Mouse (Mus musculus) embryonic facial prominence, embryonic 14.5 days (tissue): ENCODE results near the gene Zfp354c. TPM values are rescaled to one million over a fixed set of nuclear protein-coding genes. Genes with fewer than 3 reads are reported as not detected.

Source experiments
- ATAC-seq: fragments of 200-750 bp; cut with Nextera tagmentation; 2 replicates; pipeline ENCODE4 v1.8.0; 2017; ENCODE audit warnings: low read depth, moderate number of reproducible peaks, moderate TSS enrichment
- DNase-seq: peaks from one replicate; pipeline ENCODE4 v3.0.0-alpha.2; 2015; ENCODE audit warnings: low spot score
- H3K27ac ChIP-seq: fragments of 300-500 bp; sonication (generic); replicated peaks from 2 replicates; pipeline ENCODE4 v1.5.1; 2014; ENCODE audit warnings: low read depth, mild to moderate bottlenecking, low read length, moderate library complexity
- H3K27me3 ChIP-seq: fragments of 300-500 bp; sonication (generic); replicated peaks from 2 replicates; pipeline ENCODE4 v1.6.1; 2014; ENCODE audit warnings: low read length; ENCODE audit not compliant: control insufficient read depth, insufficient read depth
- H3K36me3 ChIP-seq: fragments of 300-500 bp; sonication (generic); 2 replicates; pipeline ENCODE4 v1.6.1; 2014; ENCODE audit warnings: low read length, mixed read lengths; ENCODE audit not compliant: control insufficient read depth, insufficient read depth
- H3K4me1 ChIP-seq: fragments of 300-500 bp; sonication (generic); 2 replicates; pipeline ENCODE4 v1.6.1; 2014; ENCODE audit warnings: antibody characterized with exemption, low read length; ENCODE audit not compliant: control insufficient read depth, insufficient read depth
- H3K4me2 ChIP-seq: fragments of 300-500 bp; sonication (generic); 2 replicates; pipeline ENCODE4 v1.6.1; 2014; ENCODE audit warnings: low read depth, mild to moderate bottlenecking, low read length, moderate library complexity, mixed read lengths
- H3K4me3 ChIP-seq: fragments of 300-500 bp; sonication (generic); 2 replicates; pipeline ENCODE4 v1.5.1; 2014; ENCODE audit warnings: low read depth, mild to moderate bottlenecking, low read length
- H3K9ac ChIP-seq: fragments of 300-500 bp; sonication (generic); 2 replicates; pipeline ENCODE4 v1.6.1; 2014; ENCODE audit warnings: low read depth, mild to moderate bottlenecking, low read length, moderate library complexity, mixed read lengths
- H3K9me3 ChIP-seq: fragments of 300-500 bp; sonication (generic); 2 replicates; pipeline ENCODE4 v1.6.1; 2016; ENCODE audit warnings: low read length; ENCODE audit not compliant: control insufficient read depth
- WGBS: fragments of 180-500 bp; shearing (Covaris S2); extraction: QIAGEN DNeasy Blood & Tissue Kit; methylation state at CpG from one replicate; pipeline ENCODE4 v1.1.7; 2014; 5-methylcytosine and 5-hydroxymethylcytosine counted together
- polyA plus RNA-seq: library from polyadenylated mRNA; unstranded; fragments of >200 nt; fragmentation: Nextera tagmentation; extraction: Ambion mirVana; gene quantifications from 2 replicates; pipeline ENCODE4 v1.2.1, GENCODE M21; 2014

Zfp354c gene
- polyA plus RNA-seq, 1 experiment from 2014 or later, result 45.9 TPM

DNA sequence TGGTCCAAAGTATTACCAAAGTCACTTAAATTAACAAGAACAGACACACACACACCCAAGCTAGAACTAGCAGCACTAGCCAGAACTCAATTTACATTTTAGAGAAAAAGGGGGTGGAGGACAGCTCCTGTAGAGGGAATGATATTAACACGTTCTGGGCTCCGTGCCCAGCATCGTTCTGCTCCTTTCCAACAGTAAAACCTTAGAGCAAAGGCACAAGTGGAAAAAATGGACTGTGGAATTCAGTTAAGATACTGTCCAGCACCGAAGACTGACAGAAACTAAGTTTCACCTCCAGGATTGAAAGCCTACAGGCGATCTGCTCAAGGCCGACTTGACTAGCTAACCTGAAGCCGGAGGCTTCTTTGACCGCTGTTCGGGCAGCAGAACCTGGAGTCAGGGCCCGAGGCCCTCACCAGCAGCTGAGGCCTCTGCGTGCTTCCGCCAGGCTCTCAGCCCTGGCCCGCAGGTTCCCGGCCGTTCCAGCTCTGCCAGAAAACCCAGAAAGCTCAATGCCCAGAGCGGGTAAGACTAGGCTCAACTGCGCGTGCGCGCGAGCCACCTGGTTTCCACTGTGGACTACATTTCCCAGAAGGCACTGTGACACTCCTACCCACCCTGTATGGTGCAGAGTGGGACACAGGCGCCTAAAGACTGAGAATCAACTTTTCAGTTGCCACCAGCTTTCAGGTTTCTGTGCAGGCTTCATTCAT is 13.7 kb upstream of the Zfp354c start, which contains the start of gene Zfp879:
Gene Zfp879 (minus strand): TSS at position 530 of the 713 bp plus-strand sequence.
- DNase-seq, result peak; percentile 96

DNA sequence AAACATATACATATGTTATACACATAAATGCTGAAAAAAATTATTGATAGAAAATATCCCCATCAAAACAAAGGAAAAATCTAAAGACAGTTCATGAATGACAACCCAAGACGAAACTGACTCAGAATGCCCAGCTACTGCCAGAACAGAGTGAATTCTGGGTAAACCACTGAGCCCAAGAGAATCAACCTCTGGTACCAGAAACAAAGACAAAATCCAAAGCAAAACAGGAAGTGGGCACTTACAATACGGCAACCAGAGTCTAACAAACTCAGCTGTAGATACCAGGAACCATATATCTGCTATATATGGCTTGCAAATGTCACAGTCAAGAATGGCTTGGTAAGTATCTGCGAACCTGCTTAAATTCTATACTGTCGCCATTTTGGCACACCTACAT is 8.2 kb upstream of the Zfp354c start:
- Histone ChIP-seq H3K27ac (no peak overlapping the region), H3K4me1 (peaks cover 5% of the 10 kb centered on the region), H3K4me2 (no peak overlapping the region), H3K27me3 (no peaks in the 10 kb centered on the region), H3K9ac (no peak overlapping the region), H3K4me3 (no peak overlapping the region), H3K9me3 (peaks cover 12% of the 10 kb centered on the region), H3K36me3 (peaks cover 9% of the 10 kb centered on the region; the same call in 1 of the 2 replicates)
- ATAC-seq (no peak), DNase-seq (no peak)
- 81% methylated on average over 4 of the region's 4 CpGs for WGBS

More for the DNA sequence above, 13.7 kb upstream of the Zfp354c start, which contains the start of gene Zfp879:
- no peaks in the 10 kb centered on the region for H3K27me3 ChIP-seq
- H3K9me3 ChIP-seq, result no peaks in the 10 kb centered on the region
- H3K9ac ChIP-seq, result peak within 1 kb of the TSS; percentile 71
- H3K4me2 ChIP-seq, result peak within 1 kb of the TSS; percentile 67
- peaks cover 11% of the 10 kb centered on the region for H3K4me1 ChIP-seq
- peak within 1 kb of the TSS; percentile 44 for H3K4me3 ChIP-seq
- 13% methylated on average over 22 of the region's 22 CpGs for WGBS
- H3K36me3 ChIP-seq, result no peaks in the 10 kb centered on the region
- peak within 1 kb of the TSS; percentile 93 for H3K27ac ChIP-seq
- ATAC-seq, result peak; percentile 98

DNA sequence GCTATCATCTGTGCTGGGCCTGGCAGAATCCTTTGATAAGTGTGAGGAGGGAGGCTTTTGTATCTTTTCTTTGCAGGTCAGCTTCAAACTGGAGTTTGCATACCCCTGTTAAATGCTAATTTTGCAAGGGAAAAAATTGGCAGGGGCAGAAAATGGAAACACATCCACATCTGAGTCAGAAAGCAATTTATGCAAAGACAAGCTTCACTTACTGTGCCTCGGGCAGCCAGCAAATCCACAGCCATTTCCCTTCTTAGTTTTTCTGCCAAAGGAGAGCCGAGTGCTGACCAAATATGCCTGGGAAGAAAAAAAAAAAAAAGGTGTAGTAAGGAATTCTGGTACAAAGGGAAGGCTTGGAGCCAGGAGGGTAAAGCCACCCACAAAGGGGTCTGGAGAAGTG is 1.3 kb downstream of the Zfp354c start:
- peak overlapping the region; percentile 89 for H3K9ac ChIP-seq
- ATAC-seq (no peak), DNase-seq (peak; percentile 37)
- H3K27ac ChIP-seq, result peak overlapping the region; percentile 81
- peaks cover 42% of the 10 kb centered on the region for H3K36me3 ChIP-seq
- 38% methylated on average over 2 of the region's 2 CpGs for WGBS
- peak overlapping the region; percentile 85 for H3K4me3 ChIP-seq
- H3K27me3 ChIP-seq, result no peaks in the 10 kb centered on the region
- H3K4me1 ChIP-seq, result peaks cover 7% of the 10 kb centered on the region; the same call in 1 of the 2 replicates
- H3K9me3 ChIP-seq, result no peaks in the 10 kb centered on the region
- H3K4me2 ChIP-seq, result peak overlapping the region; percentile 78

DNA sequence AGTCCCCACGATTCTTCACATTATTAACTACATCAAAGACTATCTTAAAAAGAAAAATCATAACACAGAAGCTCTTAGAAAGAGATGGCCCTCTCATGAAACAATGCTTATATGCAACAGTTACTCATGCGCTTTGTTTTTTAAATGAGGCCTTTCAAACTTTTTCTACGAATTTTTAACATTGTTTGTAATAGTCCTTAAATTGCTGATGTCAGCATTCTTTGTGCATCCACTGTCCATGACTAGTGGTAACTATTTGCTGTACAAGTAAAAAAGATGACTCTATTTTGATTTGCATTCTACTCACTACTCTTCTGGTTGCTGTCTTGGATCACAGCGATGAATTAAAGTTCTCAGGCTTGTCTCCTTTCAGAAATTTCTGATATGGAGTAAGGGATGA is 13.3 kb downstream of the Zfp354c start:
- no peak for DNase-seq
- no peak overlapping the region for H3K27ac ChIP-seq
- no peak overlapping the region for H3K4me2 ChIP-seq
- no peak overlapping the region for H3K9ac ChIP-seq
- H3K36me3 ChIP-seq, result peaks cover 99% of the 10 kb centered on the region
- no peaks in the 10 kb centered on the region for H3K27me3 ChIP-seq
- H3K4me1 ChIP-seq, result no peaks in the 10 kb centered on the region
- peaks cover 85% of the 10 kb centered on the region for H3K9me3 ChIP-seq
- H3K4me3 ChIP-seq, result no peak overlapping the region
- ATAC-seq, result no peak
- WGBS, result 99% methylated on average over 4 of the region's 4 CpGs

DNA sequence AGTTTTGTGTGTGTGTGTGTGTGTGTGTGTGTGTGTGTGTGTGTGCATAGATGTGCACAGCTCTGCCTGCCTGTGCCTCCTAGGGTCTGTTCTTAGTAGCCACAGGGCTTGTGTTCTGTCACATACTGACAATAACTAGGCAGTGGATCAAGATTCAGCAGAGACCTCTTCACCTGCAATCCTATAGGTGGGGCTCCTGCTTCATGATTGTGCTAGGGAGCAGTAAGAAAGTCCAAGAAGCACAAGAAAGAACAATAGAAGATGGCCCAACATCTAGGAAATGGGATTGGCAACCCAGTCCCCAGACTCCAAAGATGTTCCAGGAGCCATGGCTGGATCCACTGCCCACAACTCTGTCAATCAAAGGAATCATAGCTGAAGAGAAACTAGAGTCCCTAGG is 28.7 kb downstream of the Zfp354c start:
- H3K4me1 ChIP-seq, result no peaks in the 10 kb centered on the region
- no peak overlapping the region for H3K27ac ChIP-seq
- no peak for ATAC-seq

DNA sequence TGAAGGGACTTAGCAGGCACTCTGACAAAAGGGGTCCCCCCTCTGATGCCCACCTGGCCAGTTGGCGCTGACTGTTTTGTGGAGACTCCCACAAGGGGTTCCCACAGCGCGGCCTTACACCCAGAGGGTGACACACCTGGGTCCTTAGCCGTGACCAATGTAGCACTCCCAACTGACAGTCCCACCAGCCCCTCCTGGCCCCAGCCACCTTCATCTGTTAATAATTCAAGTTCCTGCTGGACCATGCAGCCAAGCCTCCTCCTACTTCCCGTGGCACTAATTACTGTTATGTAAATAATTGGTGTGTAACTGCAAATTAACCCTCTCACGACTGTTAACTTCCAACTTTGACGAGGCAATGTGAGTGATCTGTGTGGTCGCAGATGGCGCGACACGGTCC is 29.9 kb downstream of the Zfp354c start:
- H3K36me3 ChIP-seq, result peaks cover 9% of the 10 kb centered on the region
- ATAC-seq, result no peak
- WGBS, result 61% methylated on average over 11 of the region's 11 CpGs

More for the DNA sequence above, 28.7 kb downstream of the Zfp354c start:
- H3K9ac ChIP-seq, result no peak overlapping the region
- no peak overlapping the region for H3K4me2 ChIP-seq
- H3K4me3 ChIP-seq, result no peak overlapping the region
- H3K36me3 ChIP-seq, result peaks cover 9% of the 10 kb centered on the region
- H3K9me3 ChIP-seq, result no peaks in the 10 kb centered on the region
- H3K27me3 ChIP-seq, result no peaks in the 10 kb centered on the region
- DNase-seq, result no peak

DNA sequence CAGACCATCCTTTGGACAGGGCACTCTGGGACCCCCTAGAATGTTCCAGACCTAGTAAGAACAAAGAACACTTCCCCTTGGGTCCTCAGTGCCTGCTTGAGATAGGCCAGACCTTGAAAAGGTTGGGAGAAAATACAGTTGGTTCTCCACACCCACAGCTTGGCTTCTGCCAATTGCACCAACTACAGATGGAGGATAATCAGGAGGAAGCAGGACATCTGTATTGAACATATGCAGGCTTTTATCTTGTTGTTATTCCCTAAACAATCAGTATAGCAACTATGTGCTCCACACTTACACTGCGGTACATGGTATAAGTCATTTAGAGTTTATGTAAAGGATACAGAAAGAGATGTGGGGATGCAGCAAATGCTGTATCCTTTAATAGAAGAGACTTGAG is 56.5 kb downstream of the Zfp354c start:
- Histone ChIP-seq H3K9ac (no peak overlapping the region), H3K4me3 (no peak overlapping the region), H3K27me3 (no peaks in the 10 kb centered on the region), H3K4me2 (no peak overlapping the region), H3K9me3 (no peaks in the 10 kb centered on the region), H3K27ac (no peak overlapping the region), H3K4me1 (no peaks in the 10 kb centered on the region), H3K36me3 (0 out of 2 replicates have a peak, but pooled peaks cover 15% of the 10 kb centered on the region)
- 92% methylated on average over 1 of the region's 1 CpGs for WGBS
- no peak for ATAC-seq
- no peak for DNase-seq

More for the DNA sequence above, 29.9 kb downstream of the Zfp354c start:
- no peaks in the 10 kb centered on the region for H3K4me1 ChIP-seq
- H3K9me3 ChIP-seq, result no peaks in the 10 kb centered on the region
- H3K27me3 ChIP-seq, result no peaks in the 10 kb centered on the region
- DNase-seq, result no peak
- H3K4me2 ChIP-seq, result no peak overlapping the region
- no peak overlapping the region for H3K4me3 ChIP-seq
- H3K27ac ChIP-seq, result no peak overlapping the region
- no peak overlapping the region for H3K9ac ChIP-seq

DNA sequence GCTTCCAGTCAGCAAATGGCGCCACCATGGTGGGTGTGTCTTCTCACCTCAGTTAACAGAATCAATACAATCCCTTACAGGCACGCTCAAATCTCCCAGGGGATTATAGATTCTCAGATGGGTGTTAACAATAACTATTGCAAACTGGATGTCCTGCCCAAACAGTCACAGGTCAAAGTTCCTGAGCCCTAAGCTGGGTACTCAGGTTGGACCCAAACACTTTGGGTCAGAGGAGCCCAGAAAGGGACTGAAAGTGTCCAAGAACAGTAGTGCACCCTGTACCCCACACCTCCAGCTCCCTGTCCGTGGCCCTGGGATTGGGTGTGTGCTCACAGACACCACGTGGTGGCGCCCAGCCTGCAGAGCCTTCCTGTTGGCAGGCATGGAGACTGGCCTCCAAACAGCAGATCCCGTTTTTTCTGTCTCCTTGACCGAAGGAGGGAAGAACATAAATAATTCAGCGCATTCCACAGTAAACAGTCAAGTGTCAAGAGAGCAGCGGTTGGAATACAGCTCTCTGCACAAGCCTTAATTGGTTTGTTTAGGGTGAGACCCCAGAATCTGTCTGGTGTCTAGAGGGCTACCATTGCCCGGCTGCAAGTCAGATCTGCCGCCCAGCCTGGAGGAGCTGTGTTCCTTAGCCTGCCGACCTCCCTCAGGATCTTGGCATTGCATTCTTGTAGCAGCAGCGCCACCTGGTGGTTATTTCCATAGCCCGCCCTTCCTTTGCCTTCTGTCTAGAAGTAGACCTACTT is 58.4 kb downstream of the Zfp354c start:
- H3K4me1 ChIP-seq, result no peaks in the 10 kb centered on the region
- 0 out of 2 replicates have a peak, but pooled peaks cover 12% of the 10 kb centered on the region for H3K36me3 ChIP-seq
- WGBS, result 10% methylated on average over 14 of the region's 14 CpGs
- no peak overlapping the region for H3K9ac ChIP-seq
- ATAC-seq (peak; percentile 85), DNase-seq (peak; percentile 93)
- H3K27ac ChIP-seq, result no peak overlapping the region
- 0 out of 2 replicates have a peak overlapping the region, but pooled peaks have one; percentile 7 for H3K4me3 ChIP-seq
- H3K4me2 ChIP-seq, result peak overlapping the region; percentile 42
- no peaks in the 10 kb centered on the region for H3K9me3 ChIP-seq
- no peaks in the 10 kb centered on the region for H3K27me3 ChIP-seq
